13 mouse cellular contexts compared by ENCODE assay signal in genomic region chr2:58137676-58138075, GRCm38 (mm10). TPM values are rescaled to one million over a fixed set of nuclear protein-coding genes. Genes with fewer than 3 reads are reported as not detected.
DNase-seq lines count a peak whose midpoint lies in the region; ATAC-seq and TF ChIP-seq lines count a peak whose summit lies in the region.
"Had no signal": no experiment of that assay in that cellular context is flagged by ENCODE, and none has a peak within 500 bp of the region (broad histone marks: within the 10 kb centered on the region; RNA-seq: fewer than 3 reads in every experiment).

No protein-coding gene starts in this region.

- no peak for TF ChIP-seq POLR2A in embryonic fibroblast, embryonic 13.5 days (IDR thresholded peaks at IDR 0.05; ENCODE audit: low read depth, low read length)
- TF ChIP-seq POLR2A in kidney, adult 2 months (IDR thresholded peaks at IDR 0.05; ENCODE audit: low read depth, low read length) = no peak

- H3K4me1 ChIP-seq in heart, embryonic 12.5 days (replicated peaks) = no peaks in the 10 kb centered on the region
- H3K4me1 ChIP-seq in embryonic fibroblast, embryonic 13.5 days (ENCODE audit: control insufficient read depth, insufficient read depth, low read length) = peaks cover 7% of the 10 kb centered on the region
- H3K4me1 ChIP-seq in megakaryocyte, embryonic 14.5 days = peaks cover 44% of the 10 kb centered on the region
- H3K4me1 ChIP-seq in kidney, adult 2 months (ENCODE audit: control insufficient read depth, insufficient read depth, low read length) = no peaks in the 10 kb centered on the region
- H3K4me1 ChIP-seq: midbrain, embryonic 13.5 days had no signal

- H3K9ac ChIP-seq in heart, embryonic 12.5 days = no peak overlapping the region
- H3K9ac ChIP-seq: limb, embryonic 12.5 days; midbrain, embryonic 13.5 days had no signal

- no peaks in the 10 kb centered on the region for H3K36me3 ChIP-seq in heart, embryonic 12.5 days
- H3K36me3 ChIP-seq in megakaryocyte, embryonic 14.5 days (replicated peaks; ENCODE audit: low read length) = peaks cover 34% of the 10 kb centered on the region
- no peaks in the 10 kb centered on the region for H3K36me3 ChIP-seq in kidney, adult 2 months (ENCODE audit: control insufficient read depth, insufficient read depth, low read length)
- H3K36me3 ChIP-seq: limb, embryonic 12.5 days; midbrain, embryonic 13.5 days had no signal

- H3K27me3 ChIP-seq in heart, embryonic 12.5 days (replicated peaks) = no peaks in the 10 kb centered on the region
- H3K27me3 ChIP-seq in megakaryocyte, embryonic 14.5 days (replicated peaks) = no peaks in the 10 kb centered on the region
- no peaks in the 10 kb centered on the region for H3K27me3 ChIP-seq in kidney, adult 2 months (replicated peaks; ENCODE audit: control insufficient read depth, insufficient read depth, low read length)
- H3K27me3 ChIP-seq: CH12.LX; limb, embryonic 12.5 days; midbrain, embryonic 13.5 days had no signal

- 67% methylated on average over 7 of the region's 7 CpGs for whole genome bisulfite sequencing in heart, embryonic 12.5 days
- WGBS in kidney, adult 2 months = 74% methylated on average over 7 of the region's 7 CpGs

- no peaks in the 10 kb centered on the region for H3K9me3 ChIP-seq in heart, embryonic 12.5 days (replicated peaks)
- H3K9me3 ChIP-seq in megakaryocyte, embryonic 14.5 days = no peaks in the 10 kb centered on the region
- H3K9me3 ChIP-seq: limb, embryonic 12.5 days; midbrain, embryonic 13.5 days had no signal

- ATAC-seq in heart, embryonic 12.5 days (ENCODE audit: insufficient number of reproducible peaks, low FRiP score) = no peak
- ATAC-seq: hindbrain, embryonic 16.5 days; midbrain, embryonic 13.5 days had no signal

- H3K27ac ChIP-seq in heart, embryonic 12.5 days (ENCODE audit: poor library complexity, severe bottlenecking) = no peak overlapping the region
- peak overlapping the region; percentile 8; the same call in 1 of the 2 replicates for H3K27ac ChIP-seq in embryonic fibroblast, embryonic 13.5 days (ENCODE audit: insufficient read depth, low read length)
- H3K27ac ChIP-seq in kidney, adult 2 months (ENCODE audit: insufficient read depth, low read depth, low read length) = no peak overlapping the region
- H3K27ac ChIP-seq: limb, embryonic 12.5 days; midbrain, embryonic 13.5 days had no signal

- no peak overlapping the region for H3K4me2 ChIP-seq in heart, embryonic 12.5 days
- H3K4me2 ChIP-seq: limb, embryonic 12.5 days; midbrain, embryonic 13.5 days had no signal

- no peak overlapping the region for H3K4me3 ChIP-seq in heart, embryonic 12.5 days
- H3K4me3 ChIP-seq in embryonic fibroblast, embryonic 13.5 days (ENCODE audit: insufficient read depth, low read length) = no peak overlapping the region
- H3K4me3 ChIP-seq in megakaryocyte, embryonic 14.5 days (replicated peaks) = peak overlapping the region; percentile 64
- H3K4me3 ChIP-seq in kidney, adult 2 months (ENCODE audit: insufficient read depth, low read depth, low read length) = no peak overlapping the region
- H3K4me3 ChIP-seq: limb, embryonic 12.5 days; midbrain, embryonic 13.5 days had no signal

- TF ChIP-seq CTCF in embryonic fibroblast, embryonic 13.5 days (IDR thresholded peaks at IDR 0.05; ENCODE audit: borderline replicate concordance, insufficient read depth, low read length) = no peak
- no peak for TF ChIP-seq CTCF in kidney, adult 2 months (conservative IDR thresholded peaks at IDR 0.05; ENCODE audit: insufficient read depth, insufficient read length, low read depth, low read length)

- DNase-seq in heart, adult 18-20 months = peak; percentile 14 to 48
- DNase-seq in thymus, postnatal 14 days = peak; percentile 62
- no peak for DNase-seq in left cerebral cortex, adult 11 months (ENCODE audit: low spot score)
- DNase-seq in urinary bladder, postnatal 10 days (ENCODE audit: low spot score) = no peak
- no peak for DNase-seq in kidney, adult 2 months

RNA-seq across cellular contexts. Expression of gene Cytip, which starts 57.7 kb away (rescaled TPM):
- 1 to 10 TPM; 1.9 to 4.3 TPM for total RNA-seq in heart, adult 18-20 months (2021)
- 0.14 and 0.27 TPM in 2 replicates for polyA plus RNA-seq in heart, embryonic 12.5 days (2016; fragmentation: Nextera tagmentation; extraction: Ambion mirVana)
- 0.40 TPM in 1 of 2 replicates, not detected in the other for polyA plus RNA-seq in embryonic fibroblast, embryonic 13.5 days (2011; ENCODE audit: insufficient read length, low read depth, missing spikeins)
- 2.8 TPM in 1 of 2 replicates, not detected in the other for polyA plus RNA-seq in megakaryocyte, embryonic 14.5 days (2012; ENCODE audit: insufficient read depth, low replicate concordance)
- 22.0 and 23.1 TPM in 2 replicates for polyA plus RNA-seq in kidney, adult 2 months (2012; rRNA removed)
- total RNA-seq: layer of hippocampus, adult 18-20 months had no signal

Comparison
In these comparisons a context has a peak if more than half of its experiments do, and no peak if none do; other contexts are left out.
1. DNase-seq: peak in heart, adult 18-20 months (2 of 2) and thymus, postnatal 14 days (single experiment); none in left cerebral cortex, adult 11 months (single experiment), urinary bladder, postnatal 10 days (single experiment) and kidney, adult 2 months (single experiment).